Mouse (Mus musculus) heart, embryonic 14.5 days (tissue): ENCODE measurements around the gene Gm14085. TPM values are rescaled to one million over a fixed set of nuclear protein-coding genes. Genes with fewer than 3 reads are reported as not detected.
"Not testable (repeated sequence)": the region's sequence is repeated elsewhere in the genome, so short reads cannot be mapped to it uniquely, and the experiment has no call there.

Source experiments
- ATAC-seq: fragments of 200-750 bp; cut with Nextera tagmentation; 2 replicates; pipeline ENCODE4 v1.8.0; 2017; ENCODE audit warnings: low read depth, moderate TSS enrichment; ENCODE audit not compliant: insufficient number of reproducible peaks, insufficient read depth, low FRiP score
- H3K27ac ChIP-seq, 2 experiments: fragments of 200-500 bp in 1 of 2; fragments of 300-500 bp in 1 of 2; sonication (generic) in 1 of 2; replicated peaks in 1 of 2; 2 replicates each; pipeline ENCODE4 v1.5.1; 2012 to 2014; ENCODE audit warnings: low read depth in 2 of 2, low read length in 2 of 2, control low read depth in 1 of 2, mild to moderate bottlenecking in 1 of 2, mixed read lengths in 1 of 2; ENCODE audit not compliant: control insufficient read depth in 1 of 2, insufficient read depth in 1 of 2
- H3K27me3 ChIP-seq: fragments of 300-500 bp; sonication (generic); 2 replicates; pipeline ENCODE4 v1.6.1; 2014; ENCODE audit warnings: mild to moderate bottlenecking, low read length, control low read depth; ENCODE audit not compliant: control insufficient read depth, insufficient read depth
- H3K36me3 ChIP-seq: fragments of 300-500 bp; sonication (generic); 2 replicates; pipeline ENCODE4 v1.6.1; 2014; ENCODE audit warnings: mild to moderate bottlenecking, control low read depth, low read length, mixed read lengths; ENCODE audit not compliant: control insufficient read depth, insufficient read depth
- H3K4me1 ChIP-seq, 2 experiments: fragments of 200-500 bp in 1 of 2; fragments of 300-500 bp in 1 of 2; sonication (generic) in 1 of 2; 2 replicates each; pipeline ENCODE4 v1.6.1; 2012 to 2014; ENCODE audit warnings: low read length in 2 of 2, control low read depth in 1 of 2, mixed read lengths in 1 of 2; ENCODE audit not compliant: control insufficient read depth in 2 of 2, insufficient read depth in 2 of 2
- H3K4me2 ChIP-seq: fragments of 300-500 bp; sonication (generic); 2 replicates; pipeline ENCODE4 v1.6.1; 2014; ENCODE audit warnings: mild to moderate bottlenecking, low read length
- H3K4me3 ChIP-seq, 2 experiments: fragments of 200-500 bp in 1 of 2; fragments of 300-500 bp in 1 of 2; sonication (generic) in 1 of 2; 2 replicates each; pipeline ENCODE4 v1.5.1; 2012 to 2014; ENCODE audit warnings: low read length in 2 of 2, mild to moderate bottlenecking in 2 of 2, control low read depth in 1 of 2, low read depth in 1 of 2, moderate library complexity in 1 of 2; ENCODE audit not compliant: control insufficient read depth in 1 of 2, insufficient read depth in 1 of 2
- H3K9ac ChIP-seq: fragments of 300-500 bp; sonication (generic); 2 replicates; pipeline ENCODE4 v1.6.1; 2014; ENCODE audit warnings: mild to moderate bottlenecking, low read length
- H3K9me3 ChIP-seq: fragments of 300-500 bp; sonication (generic); 2 replicates; pipeline ENCODE4 v1.6.1; 2016; ENCODE audit warnings: low read length, control low read depth; ENCODE audit not compliant: control insufficient read depth
- WGBS: fragments of 180-500 bp; shearing (Covaris S2); extraction: QIAGEN DNeasy Blood & Tissue Kit; methylation state at CpG from one replicate; pipeline ENCODE4 v1.1.7; 2014; 5-methylcytosine and 5-hydroxymethylcytosine counted together
- polyA plus RNA-seq: library from polyadenylated mRNA; unstranded; fragments of >200 nt; fragmentation: Nextera tagmentation; extraction: Ambion mirVana; gene quantifications from 2 replicates; pipeline ENCODE4 v1.2.1, GENCODE M21; 2014

Gm14085 gene
- polyA plus RNA-seq, 1 experiment from 2014 or later: not detected

DNA sequence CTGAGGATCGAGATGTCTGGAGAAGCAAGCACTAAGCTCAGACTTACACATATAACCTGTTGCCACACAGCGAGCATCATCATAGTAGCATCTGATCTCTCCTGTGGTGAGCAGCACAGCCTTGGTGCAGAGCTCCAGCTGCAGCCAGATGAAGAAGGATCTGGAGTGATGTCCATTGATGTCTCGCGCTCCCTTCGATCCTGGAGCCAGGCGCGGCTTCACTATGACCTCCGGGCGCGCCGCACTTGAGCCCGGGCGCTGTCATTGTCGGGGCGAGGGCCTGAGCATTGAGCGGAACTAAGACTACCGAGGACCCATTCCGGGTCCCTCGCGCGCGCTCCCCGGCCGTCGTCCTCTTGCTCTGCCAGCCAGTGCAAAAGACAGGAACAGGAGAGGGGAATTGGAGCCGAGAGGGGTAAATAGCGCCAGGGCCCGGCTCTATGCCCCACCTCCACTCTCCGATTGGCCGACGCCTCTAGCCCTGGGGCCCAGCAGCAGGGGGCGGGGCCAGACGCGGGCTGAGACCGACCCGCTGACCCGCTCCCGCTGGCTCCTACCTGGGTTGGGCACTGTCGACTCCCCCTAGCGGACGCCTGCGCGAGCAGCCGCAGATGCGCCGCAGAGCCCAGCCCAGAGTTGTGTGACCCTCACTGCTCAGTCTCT, 17.3 kb upstream of the Gm14085 start:
- peaks cover 0 to 3% of the 10 kb centered on the region in 2 experiments; a peak in 1 of 4 replicates for H3K4me1 ChIP-seq
- no peaks in the 10 kb centered on the region for H3K36me3 ChIP-seq
- no peak overlapping the region for H3K27ac ChIP-seq
- WGBS: under 1% methylated on average over 43 of the region's 46 CpGs
- peak overlapping the region; percentile 52 to 56 for H3K4me3 ChIP-seq
- no peaks in the 10 kb centered on the region for H3K9me3 ChIP-seq
- H3K9ac ChIP-seq: peak overlapping the region; percentile 64
- peak; percentile 100 for ATAC-seq
- peak overlapping the region; percentile 92 for H3K4me2 ChIP-seq
- no peaks in the 10 kb centered on the region; the same call in 1 of the 2 replicates for H3K27me3 ChIP-seq

DNA sequence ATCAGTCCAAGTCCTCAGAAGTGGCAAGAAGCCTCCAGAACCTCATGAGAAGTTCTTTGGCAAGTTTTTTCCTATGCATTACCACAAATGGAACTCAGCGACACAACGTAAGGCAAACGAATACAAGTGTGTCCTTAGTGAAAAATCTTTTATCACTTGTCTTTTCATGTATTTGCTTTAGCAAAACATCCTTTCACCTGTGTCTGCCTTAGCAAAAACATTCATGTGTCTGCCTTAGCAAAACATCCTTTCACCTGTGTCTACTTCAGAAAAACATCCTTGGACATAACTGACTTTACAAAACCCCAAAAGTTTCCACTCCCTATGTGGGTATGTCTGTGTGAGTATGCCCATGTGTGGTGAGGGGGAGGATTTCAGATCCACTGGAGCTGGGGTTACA, 15.5 kb upstream of the Gm14085 start:
- no peaks in the 10 kb centered on the region for H3K36me3 ChIP-seq
- H3K4me2 ChIP-seq: no peak overlapping the region
- no peak for ATAC-seq
- no peaks in the 10 kb centered on the region for H3K9me3 ChIP-seq
- H3K4me1 ChIP-seq: peaks cover 0 to 3% of the 10 kb centered on the region in 2 experiments; a peak in 1 of 4 replicates
- H3K4me3 ChIP-seq: no peak overlapping the region
- no peaks in the 10 kb centered on the region; the same call in 1 of the 2 replicates for H3K27me3 ChIP-seq
- H3K27ac ChIP-seq: no peak overlapping the region
- no peak overlapping the region for H3K9ac ChIP-seq
- 91% methylated on average over 3 of the region's 3 CpGs for WGBS

DNA sequence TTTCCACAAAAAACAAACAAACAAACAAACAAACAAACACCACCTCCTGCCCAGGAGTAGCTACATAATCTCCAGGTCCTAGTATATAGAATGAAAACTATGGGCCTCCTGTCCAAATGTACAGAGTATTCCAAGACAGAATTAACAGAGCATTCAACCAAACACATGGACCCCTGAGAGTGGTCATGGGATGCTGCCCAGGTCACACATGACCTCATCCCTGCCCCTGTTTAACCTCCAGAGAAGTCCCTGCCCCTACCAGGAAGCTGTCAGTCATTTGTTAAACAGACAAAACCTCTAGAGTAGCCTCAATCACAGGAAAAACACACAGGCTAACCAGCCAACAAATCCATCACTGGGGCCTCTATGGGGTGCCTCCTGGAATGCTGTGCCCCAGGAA, 8.2 kb upstream of the Gm14085 start:
- Histone ChIP-seq H3K36me3 (no peaks in the 10 kb centered on the region), H3K4me1 (no peaks in the 10 kb centered on the region), H3K9me3 (no peaks in the 10 kb centered on the region), H3K27me3 (no peaks in the 10 kb centered on the region), H3K9ac (no peak overlapping the region), H3K27ac (no peak overlapping the region), H3K4me2 (no peak overlapping the region), H3K4me3 (no peak overlapping the region)
- ATAC-seq: no peak

DNA sequence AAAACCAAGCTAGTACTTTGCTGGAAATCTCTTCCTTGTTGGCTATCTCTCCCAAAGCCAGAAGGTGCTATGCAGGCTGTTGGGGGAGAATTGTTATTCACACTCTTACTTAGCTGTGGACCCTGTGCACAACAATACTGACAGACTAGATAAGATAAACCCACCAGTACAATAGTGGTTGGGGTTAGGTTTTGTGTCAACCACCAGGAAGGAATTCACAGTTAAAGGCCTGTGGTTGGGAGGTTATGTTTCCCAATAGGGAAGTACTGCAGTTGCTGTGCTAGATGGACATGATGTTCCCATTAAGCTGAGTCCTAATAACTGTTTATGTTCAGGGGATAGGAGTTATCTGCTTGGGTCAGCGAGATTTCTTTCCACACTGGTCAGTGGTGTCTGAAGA, 954 bp upstream of the Gm14085 start:
- 66% methylated on average over 1 of the region's 1 CpGs for WGBS
- not testable (repeated sequence) for H3K36me3 ChIP-seq, H3K4me1 ChIP-seq, H3K4me3 ChIP-seq, H3K9ac ChIP-seq, H3K27me3 ChIP-seq, ATAC-seq, H3K9me3 ChIP-seq, H3K27ac ChIP-seq, H3K4me2 ChIP-seq

DNA sequence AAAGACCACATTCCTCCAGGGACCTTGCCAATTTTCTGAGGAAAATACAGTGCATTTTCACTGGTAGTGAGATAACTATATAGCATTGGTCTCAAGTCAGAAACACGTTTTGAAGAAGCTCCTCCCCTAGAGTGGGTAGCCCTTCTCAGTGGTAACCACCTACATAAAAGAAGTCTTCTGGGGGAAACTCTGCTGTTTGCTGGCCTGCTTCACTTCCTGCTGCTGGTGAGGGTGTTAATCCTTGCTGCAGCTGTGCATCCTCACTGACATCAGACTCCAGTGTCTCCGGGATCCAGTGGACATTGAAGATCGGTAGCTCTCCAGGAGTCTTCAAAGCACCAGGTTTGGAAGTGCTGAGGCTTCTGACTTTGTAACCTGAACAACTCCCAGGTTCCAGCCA, 913 bp downstream of the Gm14085 start:
- not testable (repeated sequence) for H3K9me3 ChIP-seq, H3K9ac ChIP-seq, H3K4me1 ChIP-seq, H3K27me3 ChIP-seq, H3K27ac ChIP-seq, ATAC-seq, H3K36me3 ChIP-seq, H3K4me2 ChIP-seq, H3K4me3 ChIP-seq
- 38% methylated on average over 2 of the region's 3 CpGs for WGBS

DNA sequence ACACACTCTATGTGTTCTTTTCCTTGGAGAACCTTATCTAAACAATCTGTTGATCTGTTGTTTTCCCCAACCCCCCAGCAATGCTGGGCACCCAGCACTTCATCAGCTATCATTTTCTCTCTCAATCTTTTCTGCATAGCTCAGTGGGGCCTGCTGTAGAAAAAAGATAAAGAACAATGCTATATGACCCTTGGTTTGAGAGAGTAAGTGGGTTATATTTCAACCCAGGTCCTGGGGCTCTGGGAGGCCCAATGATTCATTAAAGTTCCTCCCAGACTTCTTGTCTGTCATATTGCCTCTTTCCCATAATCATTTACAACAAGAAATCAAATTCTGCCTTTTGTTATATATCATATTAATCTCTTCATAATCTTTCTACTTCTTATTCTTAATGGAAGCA, 1.4 kb downstream of the Gm14085 start:
- not testable (repeated sequence) for H3K9me3 ChIP-seq, H3K9ac ChIP-seq, H3K4me3 ChIP-seq, ATAC-seq, H3K27ac ChIP-seq, H3K27me3 ChIP-seq, H3K4me2 ChIP-seq, H3K4me1 ChIP-seq, H3K36me3 ChIP-seq

DNA sequence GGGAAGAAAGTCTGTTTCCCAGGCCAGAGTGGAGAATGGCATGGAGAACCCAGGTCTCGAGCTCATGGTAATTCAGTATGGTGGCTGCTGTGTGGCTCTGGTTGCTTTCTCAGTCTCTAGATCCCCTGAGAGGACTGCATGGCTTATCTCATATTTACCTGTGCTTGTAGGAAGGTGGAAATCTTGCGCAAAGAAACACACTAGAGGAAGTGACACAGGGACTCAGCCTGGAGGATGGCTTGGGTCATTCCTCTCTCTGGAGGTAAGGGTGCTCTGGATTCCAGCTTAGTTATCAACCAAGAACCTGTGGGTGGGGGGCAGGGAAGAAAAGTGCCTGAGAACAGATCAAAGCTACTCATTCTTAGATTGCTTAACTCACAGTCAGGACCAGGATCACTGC, 1.9 kb downstream of the Gm14085 start:
- no peak for ATAC-seq
- Histone ChIP-seq H3K4me3 (no peak overlapping the region), H3K36me3 (no peaks in the 10 kb centered on the region), H3K27me3 (no peaks in the 10 kb centered on the region), H3K9ac (no peak overlapping the region), H3K27ac (no peak overlapping the region), H3K9me3 (no peaks in the 10 kb centered on the region), H3K4me1 (no peaks in the 10 kb centered on the region), H3K4me2 (no peak overlapping the region)
- 85% methylated on average over 2 of the region's 2 CpGs for WGBS

DNA sequence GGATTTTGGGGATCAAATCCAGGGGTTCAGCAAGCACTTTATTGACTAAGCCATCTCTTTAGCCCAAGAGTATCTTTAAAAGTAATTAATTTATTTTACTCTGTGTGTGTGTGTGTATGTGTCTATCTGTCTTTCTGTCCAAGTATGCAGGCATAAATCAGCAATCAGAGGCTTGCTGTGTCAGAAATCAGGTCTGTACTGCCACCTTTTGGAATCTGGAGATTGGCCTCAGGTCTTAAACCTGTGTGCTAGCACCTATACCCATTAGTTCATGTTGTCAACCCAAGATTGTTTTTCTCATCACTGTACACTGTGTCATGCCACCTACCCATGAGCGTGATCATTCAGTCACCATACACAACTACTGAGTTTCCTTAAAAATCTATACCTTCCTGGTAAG, 45.0 kb downstream of the Gm14085 start:
- not testable (repeated sequence) for H3K36me3 ChIP-seq, H3K27ac ChIP-seq, H3K27me3 ChIP-seq, H3K4me3 ChIP-seq, ATAC-seq, H3K9me3 ChIP-seq, H3K9ac ChIP-seq, H3K4me1 ChIP-seq, H3K4me2 ChIP-seq
- 91% methylated on average over 1 of the region's 1 CpGs for WGBS
